Mouse (Mus musculus) lung, embryonic 16.5 days (tissue): ENCODE measurements around the gene Prr12. TPM values are rescaled to one million over a fixed set of nuclear protein-coding genes. Genes with fewer than 3 reads are reported as not detected.

Experiments
- ATAC-seq: fragments of 200-750 bp; cut with Nextera tagmentation; 2 replicates; pipeline ENCODE4 v1.8.0; 2017; ENCODE audit warnings: low read depth, mild to moderate bottlenecking, moderate library complexity
- H3K27ac ChIP-seq: fragments of 300-500 bp; sonication (generic); 2 replicates; pipeline ENCODE4 v1.5.1; 2014; ENCODE audit warnings: mild to moderate bottlenecking, control low read depth, low read length
- H3K27me3 ChIP-seq: fragments of 300-500 bp; sonication (generic); 2 replicates; pipeline ENCODE4 v1.6.1; 2014; ENCODE audit warnings: low read depth, low read length, mixed read lengths; ENCODE audit not compliant: control insufficient read depth, insufficient read depth
- H3K36me3 ChIP-seq: fragments of 300-500 bp; sonication (generic); 2 replicates; pipeline ENCODE4 v1.6.1; 2014; ENCODE audit warnings: low read length; ENCODE audit not compliant: control insufficient read depth, insufficient read depth
- H3K4me1 ChIP-seq: fragments of 300-500 bp; sonication (generic); replicated peaks from 2 replicates; pipeline ENCODE4 v1.6.1; 2014; ENCODE audit warnings: low read length, mixed read lengths; ENCODE audit not compliant: control insufficient read depth, insufficient read depth
- H3K4me2 ChIP-seq: fragments of 300-500 bp; sonication (generic); 2 replicates; pipeline ENCODE4 v1.6.1; 2014; ENCODE audit warnings: low read depth, low read length, control low read depth
- H3K4me3 ChIP-seq: fragments of 300-500 bp; sonication (generic); 2 replicates; pipeline ENCODE4 v1.5.1; 2014; ENCODE audit warnings: mild to moderate bottlenecking, low read length, control low read depth
- H3K9ac ChIP-seq: fragments of 300-500 bp; sonication (generic); 2 replicates; pipeline ENCODE4 v1.6.1; 2014; ENCODE audit warnings: low read length, control low read depth
- H3K9me3 ChIP-seq: fragments of 300-500 bp; sonication (generic); 2 replicates; pipeline ENCODE4 v1.6.1; 2016; ENCODE audit warnings: low read length; ENCODE audit not compliant: control insufficient read depth
- WGBS: fragments of 180-500 bp; shearing (Covaris S2); extraction: QIAGEN DNeasy Blood & Tissue Kit; methylation state at CpG from one replicate; pipeline ENCODE4 v1.1.7; 2014; 5-methylcytosine and 5-hydroxymethylcytosine counted together
- polyA plus RNA-seq: library from polyadenylated mRNA; unstranded; fragments of >200 nt; fragmentation: Nextera tagmentation; extraction: Ambion mirVana; gene quantifications from 2 replicates; pipeline ENCODE4 v1.2.1, GENCODE M21; 2015

The Prr12 gene
- polyA plus RNA-seq, 1 experiment from 2014 or later: 9.2 TPM

DNA sequence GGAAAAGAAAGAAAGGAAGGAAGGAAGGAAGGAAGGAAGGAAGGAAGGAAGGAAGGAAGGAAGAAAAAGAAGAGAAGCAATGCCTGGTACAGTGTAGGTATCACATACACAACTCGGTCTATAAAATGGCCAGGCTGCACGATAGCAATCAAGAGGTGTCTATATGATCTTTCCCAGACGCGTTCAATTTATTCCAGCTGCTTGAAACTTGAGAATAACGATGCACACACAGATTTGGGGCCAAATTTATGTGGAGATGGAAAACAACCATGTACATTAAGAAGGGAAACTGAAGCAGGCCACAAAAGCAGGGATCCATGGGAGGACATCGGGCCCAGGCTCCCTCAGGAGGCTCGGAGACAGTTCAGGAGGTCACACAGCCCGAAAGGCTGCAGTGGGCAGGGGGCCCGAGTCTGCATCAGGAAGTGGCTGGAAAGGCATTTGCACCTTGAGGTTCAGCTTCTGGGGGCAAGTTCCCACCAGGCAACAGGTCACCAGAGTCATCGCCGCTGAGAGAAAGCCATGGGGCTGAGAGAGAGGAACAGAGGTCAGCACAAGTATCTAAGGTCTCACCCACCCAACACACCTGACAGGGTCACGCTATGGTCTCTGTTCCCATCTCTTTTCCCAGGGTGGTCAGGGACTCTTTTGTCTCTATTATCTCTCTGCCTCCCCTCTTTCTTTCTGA lies 40.3 kb upstream of the Prr12 start:
- H3K9ac ChIP-seq: peak overlapping the region; percentile 43; the same call in 1 of the 2 replicates
- H3K27me3 ChIP-seq: no peaks in the 10 kb centered on the region
- 0 out of 2 replicates have a peak overlapping the region, but pooled peaks have one; percentile 17 for H3K4me2 ChIP-seq
- peak overlapping the region; percentile 58 for H3K27ac ChIP-seq
- peaks cover 20% of the 10 kb centered on the region for H3K4me1 ChIP-seq
- H3K4me3 ChIP-seq: no peak overlapping the region
- ATAC-seq: no peak
- H3K9me3 ChIP-seq: no peaks in the 10 kb centered on the region
- 44% methylated on average over 12 of the region's 12 CpGs for WGBS
- peaks cover 10% of the 10 kb centered on the region for H3K36me3 ChIP-seq

DNA sequence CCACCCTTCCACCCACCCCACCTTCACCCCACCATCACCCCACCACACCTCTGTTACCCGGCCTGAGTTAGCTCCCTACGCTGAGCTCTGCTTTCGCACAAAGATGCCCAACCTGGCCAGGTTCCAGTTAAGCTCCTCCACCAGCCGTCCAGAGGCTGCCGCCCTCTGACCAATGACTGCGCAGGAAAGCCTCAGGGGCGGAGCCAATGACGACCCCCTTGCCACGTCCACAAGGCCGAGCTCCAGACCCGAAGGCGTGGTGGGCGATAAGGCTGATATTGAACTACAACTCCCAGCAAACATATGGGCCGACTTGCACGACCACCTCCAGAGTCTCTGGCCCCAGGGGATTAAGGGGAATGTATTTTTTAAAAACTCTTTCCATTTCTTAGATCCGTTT lies 39.4 kb upstream of the Prr12 start, which contains the start of gene Rcn3:
Rcn3 (minus strand) TSS at position 174 of the 400 bp plus-strand sequence.
- Histone ChIP-seq H3K27me3 (no peaks in the 10 kb centered on the region), H3K4me1 (peaks cover 20% of the 10 kb centered on the region), H3K36me3 (peaks cover 16% of the 10 kb centered on the region), H3K4me2 (peak within 1 kb of the TSS; percentile 74), H3K4me3 (peak within 1 kb of the TSS; percentile 64), H3K27ac (peak within 1 kb of the TSS; percentile 81), H3K9ac (peak within 1 kb of the TSS; percentile 80), H3K9me3 (no peaks in the 10 kb centered on the region)
- WGBS: under 1% methylated on average over 16 of the region's 16 CpGs
- ATAC-seq: peak; percentile 98

DNA sequence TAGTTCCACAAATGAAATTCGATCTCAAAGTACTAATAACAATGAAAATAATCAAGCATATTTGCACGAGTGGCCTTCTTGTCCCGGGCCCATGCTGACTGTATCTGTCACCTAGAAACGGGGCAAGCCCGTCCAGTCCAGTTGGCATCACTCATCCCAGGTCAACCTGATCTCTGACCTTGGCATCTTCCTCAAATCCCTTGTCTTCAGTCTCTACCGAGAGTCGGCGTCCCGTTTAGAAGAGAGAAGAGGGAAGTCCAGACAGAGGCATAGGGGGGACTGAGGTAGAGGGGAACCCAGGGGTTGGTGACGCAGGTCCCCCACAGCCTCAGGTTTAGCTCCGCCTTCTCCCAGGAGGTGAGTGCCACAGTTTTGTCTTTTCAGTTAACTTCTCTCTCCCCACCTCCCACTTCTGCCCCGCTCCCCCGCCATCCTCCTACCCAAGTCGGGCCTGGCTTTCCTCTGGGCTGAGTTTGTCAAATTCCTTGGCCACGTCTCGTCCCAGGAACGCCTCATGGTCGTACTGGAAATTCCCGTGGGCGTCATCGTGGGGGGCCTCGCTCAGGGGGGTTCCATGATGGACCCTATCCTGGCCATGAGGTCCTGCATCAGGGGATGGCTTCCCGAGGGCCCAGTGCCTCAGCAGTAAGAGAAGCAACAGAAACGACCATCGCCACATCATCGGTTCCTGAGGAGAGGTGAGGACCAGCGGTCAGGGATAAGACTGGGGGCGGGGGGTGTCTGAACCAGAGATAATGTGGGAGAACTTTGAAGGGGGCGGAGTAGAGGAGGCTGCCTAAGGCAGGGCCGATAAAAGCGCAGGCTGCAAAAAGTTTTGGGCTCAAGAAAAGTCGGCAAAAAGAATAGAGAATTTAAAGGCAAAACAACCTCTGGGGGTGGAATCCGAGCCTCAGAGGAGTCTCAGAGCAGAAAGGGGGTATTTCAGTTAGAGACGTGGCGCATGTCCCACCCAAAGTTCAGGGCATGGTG lies 38.6 kb upstream of the Prr12 start:
- ATAC-seq: peak; percentile 62
- 7% methylated on average over 35 of the region's 35 CpGs for WGBS

DNA sequence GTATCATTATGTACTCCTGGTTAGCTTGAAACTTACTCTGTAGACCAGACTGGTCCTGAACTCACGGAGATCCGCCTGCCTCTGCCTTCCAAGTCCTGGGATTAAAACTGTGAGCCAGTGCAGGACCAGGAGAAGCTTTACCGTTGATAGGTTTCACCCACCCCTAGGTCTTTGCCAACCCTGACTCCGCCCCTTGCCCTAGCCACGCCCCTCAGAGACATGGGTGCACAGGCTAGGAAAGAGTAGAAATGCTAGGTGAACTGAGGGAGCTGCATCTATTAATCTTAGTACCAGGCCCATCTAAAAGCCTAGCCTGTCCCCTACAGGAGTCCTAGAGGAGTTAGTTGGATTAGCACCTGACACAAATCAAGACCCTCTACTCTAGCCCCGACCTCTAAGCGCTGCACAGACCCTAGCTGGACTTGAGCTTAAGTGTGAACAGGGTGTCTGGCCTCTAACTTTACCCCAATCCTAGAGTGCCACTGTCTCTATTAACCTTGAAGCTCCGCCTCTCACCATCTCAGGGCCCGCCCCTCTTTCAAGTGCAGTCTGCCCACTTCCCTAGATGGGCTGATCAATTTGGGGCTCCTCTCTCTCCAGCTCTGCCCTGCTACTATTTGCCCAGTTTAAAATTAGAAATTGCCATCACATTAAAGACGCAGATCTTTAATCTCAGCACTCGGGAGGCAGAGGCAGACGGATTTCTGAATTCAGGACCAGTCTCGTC lies 37.7 kb upstream of the Prr12 start:
- Histone ChIP-seq H3K9ac (peak overlapping the region; percentile 80), H3K4me2 (peak overlapping the region; percentile 74), H3K36me3 (peaks cover 27% of the 10 kb centered on the region), H3K4me1 (peaks cover 20% of the 10 kb centered on the region), H3K4me3 (peak overlapping the region; percentile 64), H3K27ac (peak overlapping the region; percentile 81), H3K9me3 (no peaks in the 10 kb centered on the region), H3K27me3 (no peaks in the 10 kb centered on the region)
- 69% methylated on average over 13 of the region's 13 CpGs for WGBS
- no peak for ATAC-seq

More for the DNA sequence above, 38.6 kb upstream of the Prr12 start:
- Histone ChIP-seq H3K27me3 (no peaks in the 10 kb centered on the region), H3K9me3 (no peaks in the 10 kb centered on the region), H3K27ac (peak overlapping the region; percentile 81), H3K4me1 (peaks cover 20% of the 10 kb centered on the region), H3K36me3 (peaks cover 22% of the 10 kb centered on the region), H3K9ac (peak overlapping the region; percentile 80), H3K4me3 (peak overlapping the region; percentile 64), H3K4me2 (peak overlapping the region; percentile 74)

DNA sequence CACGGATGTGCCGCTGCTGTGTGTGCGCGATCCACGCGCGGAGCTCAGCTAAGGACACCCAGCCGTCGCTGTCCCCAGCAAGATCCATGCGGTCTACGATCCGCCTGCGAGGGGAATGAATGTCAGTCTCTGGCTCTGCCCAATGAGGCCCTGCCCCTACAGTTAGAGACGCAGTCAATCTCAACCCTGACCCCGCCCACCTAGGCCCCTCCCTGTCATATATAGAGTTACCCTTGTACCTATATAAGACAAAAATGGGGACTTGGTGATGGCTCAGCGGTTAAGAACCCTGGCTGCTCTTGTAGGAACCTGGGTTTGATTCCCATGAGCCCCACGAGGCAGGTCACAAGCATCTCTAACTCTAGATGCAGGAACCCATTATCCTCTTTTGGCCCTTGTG lies 35.9 kb upstream of the Prr12 start:
- 89% methylated on average over 17 of the region's 17 CpGs for WGBS
- Histone ChIP-seq H3K4me3 (no peak overlapping the region), H3K27ac (no peak overlapping the region), H3K27me3 (no peaks in the 10 kb centered on the region), H3K9ac (no peak overlapping the region), H3K9me3 (no peaks in the 10 kb centered on the region), H3K4me1 (peaks cover 19% of the 10 kb centered on the region), H3K4me2 (no peak overlapping the region), H3K36me3 (peaks cover 32% of the 10 kb centered on the region)
- no peak for ATAC-seq

DNA sequence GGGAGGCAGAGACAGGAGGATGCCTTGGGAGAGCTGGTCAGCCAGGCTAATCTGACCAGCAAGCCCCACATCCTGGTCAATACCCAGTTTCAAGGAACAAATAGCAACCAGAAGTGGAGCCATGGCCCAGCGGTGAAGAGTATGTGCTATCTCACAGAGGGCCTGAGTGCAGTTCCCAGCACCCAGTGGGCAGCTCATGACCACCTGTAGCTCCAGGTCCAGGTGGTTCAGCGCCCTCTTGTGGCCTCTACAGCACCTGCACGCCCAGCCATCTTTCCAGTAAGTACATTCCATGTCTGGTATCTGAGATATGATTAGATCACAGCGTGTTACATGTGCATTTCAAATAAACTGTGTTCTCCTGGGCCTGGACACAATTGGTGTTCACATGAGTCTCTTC lies 33.4 kb upstream of the Prr12 start:
- WGBS: 78% methylated on average over 4 of the region's 4 CpGs
- H3K36me3 ChIP-seq: peaks cover 38% of the 10 kb centered on the region
- no peak overlapping the region for H3K4me3 ChIP-seq

DNA sequence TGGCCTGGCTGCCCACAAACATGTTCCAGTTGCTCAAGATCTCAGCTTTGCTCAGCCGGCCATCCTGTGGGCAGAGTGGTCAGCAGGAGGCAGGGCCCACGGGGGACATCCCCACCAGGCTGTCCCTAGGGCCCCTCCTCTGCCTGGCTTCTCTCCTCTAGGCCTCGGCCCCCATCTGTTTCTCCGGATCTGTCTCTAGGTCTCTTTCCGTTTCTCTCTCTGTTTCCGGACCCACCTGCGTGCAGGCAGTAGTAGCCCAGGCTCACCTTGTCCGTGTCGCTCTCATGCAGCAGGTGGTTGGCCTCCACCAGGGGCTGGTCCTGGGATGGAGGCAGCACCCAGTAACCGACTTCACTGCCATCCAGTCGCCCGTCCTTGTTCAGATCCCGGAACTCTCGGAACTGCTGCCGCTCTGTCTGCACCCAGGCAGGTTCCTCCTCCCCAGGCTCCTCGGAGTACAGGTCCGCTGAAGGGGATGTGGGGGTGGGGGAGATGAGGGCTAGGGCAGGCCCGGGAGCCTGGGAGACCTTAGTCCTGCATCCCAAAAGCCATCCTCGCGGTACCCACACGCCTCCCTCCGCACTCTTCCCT lies 30.7 kb upstream of the Prr12 start:
- WGBS: 75% methylated on average over 22 of the region's 22 CpGs
- Histone ChIP-seq H3K27me3 (no peaks in the 10 kb centered on the region), H3K36me3 (peaks cover 34% of the 10 kb centered on the region), H3K4me2 (no peak overlapping the region), H3K27ac (0 out of 2 replicates have a peak overlapping the region, but pooled peaks have one; percentile 16), H3K4me1 (peaks cover 7% of the 10 kb centered on the region; the same call in 1 of the 2 replicates), H3K9me3 (no peaks in the 10 kb centered on the region), H3K4me3 (no peak overlapping the region), H3K9ac (peak overlapping the region; percentile 13; the same call in 1 of the 2 replicates)
- ATAC-seq: no peak

More for the DNA sequence above, 33.4 kb upstream of the Prr12 start:
- Histone ChIP-seq H3K4me2 (no peak overlapping the region), H3K4me1 (peaks cover 13% of the 10 kb centered on the region), H3K27ac (no peak overlapping the region), H3K27me3 (no peaks in the 10 kb centered on the region), H3K9ac (no peak overlapping the region), H3K9me3 (no peaks in the 10 kb centered on the region)
- ATAC-seq: no peak

DNA sequence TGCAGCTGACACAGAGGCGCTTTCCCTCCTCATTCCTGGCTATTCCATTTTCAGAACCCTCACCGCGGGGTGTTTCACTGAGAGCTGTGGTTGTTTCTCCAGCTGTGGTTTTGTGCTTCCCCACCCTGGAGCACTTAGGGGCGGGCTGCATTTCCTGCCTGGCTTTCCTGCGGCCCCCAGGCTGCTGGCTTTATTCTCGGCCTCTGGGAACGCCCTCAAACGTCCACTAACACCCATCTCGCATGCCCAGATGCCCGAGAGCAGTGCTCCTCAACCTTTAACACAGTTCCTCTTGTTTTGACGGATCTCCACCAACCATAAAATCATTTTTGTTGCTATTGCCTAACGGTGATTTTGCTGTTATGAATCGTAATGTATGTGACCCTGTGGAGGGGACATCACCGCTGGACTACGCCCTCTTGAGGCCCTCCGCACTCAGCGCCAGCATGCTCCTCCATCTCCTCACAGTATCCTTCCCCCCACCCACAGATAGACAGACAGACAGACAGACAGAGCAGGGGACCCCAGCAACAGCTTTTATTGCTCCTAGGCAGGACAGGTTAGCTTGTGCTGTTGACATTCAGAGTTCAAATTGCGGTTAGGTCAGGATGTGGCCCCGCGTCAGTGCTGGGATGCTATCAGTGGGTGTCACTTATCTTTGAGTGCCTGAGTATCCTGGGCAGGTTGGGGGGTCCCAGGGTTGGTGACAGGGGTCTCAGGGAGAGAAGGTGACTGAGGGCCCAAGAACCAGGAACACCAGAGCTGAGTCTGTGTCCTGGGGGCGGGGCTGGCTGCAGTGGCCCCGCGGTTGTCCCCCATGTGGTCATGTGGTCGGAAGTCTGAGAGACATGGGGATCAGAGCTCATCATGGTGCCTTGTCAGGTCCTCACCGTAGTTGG lies 30.0 kb upstream of the Prr12 start:
- 64% methylated on average over 25 of the region's 25 CpGs for WGBS
- H3K9me3 ChIP-seq: no peaks in the 10 kb centered on the region
- no peaks in the 10 kb centered on the region for H3K27me3 ChIP-seq
- peak overlapping the region; percentile 45 for H3K9ac ChIP-seq
- no peak overlapping the region for H3K4me3 ChIP-seq
- peaks cover 7% of the 10 kb centered on the region; the same call in 1 of the 2 replicates for H3K4me1 ChIP-seq
- H3K27ac ChIP-seq: peak overlapping the region; percentile 76
- H3K4me2 ChIP-seq: 0 out of 2 replicates have a peak overlapping the region, but pooled peaks have one; percentile 14
- ATAC-seq: peak; percentile 30
- H3K36me3 ChIP-seq: peaks cover 30% of the 10 kb centered on the region
